Mouse (Mus musculus) monocyte, adult 5-6 weeks (primary cell): ENCODE measurements around the gene Fkbp15. TPM values are rescaled to one million over a fixed set of nuclear protein-coding genes. Genes with fewer than 3 reads are reported as not detected.
"Not testable (repeated sequence)": the region's sequence is repeated elsewhere in the genome, so short reads cannot be mapped to it uniquely, and the experiment has no call there.

ENCODE experiments used
- ATAC-seq: fragments of 153-309, 156-312 bp; replicated peaks from 2 replicates; pipeline ENCODE4 v1.8.0; 2017; ENCODE audit warnings: mild to moderate bottlenecking; ENCODE audit not compliant: low TSS enrichment, insufficient number of reproducible peaks, severe bottlenecking, poor library complexity, low FRiP score
- total RNA-seq: library from RNA; stranded (forward); fragments of 200-1000, 200-491, 200-594 nt; gene quantifications from 3 replicates; pipeline ENCODE4 v1.2.3, GENCODE M21; 2017

The Fkbp15 gene
- total RNA-seq, 1 experiment from 2014 or later: 94.1 TPM

- ATAC-seq: no peak
These were observed 67.7 kb downstream of the Fkbp15 start for GRCm38 (mm10) chr4:62292461-62293180.

- ATAC-seq: no peak
These were observed 69.4 kb downstream of the Fkbp15 start for GRCm38 (mm10) chr4:62290816-62291505.

GRCm38 (mm10) chr4:62289226-62289625 lies 71.1 kb downstream of the Fkbp15 start:
- ATAC-seq: no peak

- ATAC-seq: 0 out of 2 replicates have a peak, but pooled peaks have one; percentile 21
These were observed 73.1 kb downstream of the Fkbp15 start for GRCm38 (mm10) chr4:62286992-62287900.

- ATAC-seq: peak; percentile 37; the same call in 1 of the 2 replicates
These were observed 73.9 kb downstream of the Fkbp15 start for GRCm38 (mm10) chr4:62286257-62286991.

- ATAC-seq: no peak
These were observed 74.8 kb downstream of the Fkbp15 start for GRCm38 (mm10) chr4:62285576-62285975.

- ATAC-seq: no peak
These were observed 77.4 kb downstream of the Fkbp15 start for GRCm38 (mm10) chr4:62282969-62283368.

GRCm38 (mm10) chr4:62281319-62281718 lies 79.0 kb downstream of the Fkbp15 start:
- ATAC-seq: no peak

- ATAC-seq: no peak
These were observed 82.3 kb downstream of the Fkbp15 start for GRCm38 (mm10) chr4:62278081-62278480.

- no peak for ATAC-seq
These were observed 83.1 kb downstream of the Fkbp15 start for GRCm38 (mm10) chr4:62277222-62277621.

GRCm38 (mm10) chr4:62276642-62277041 lies 83.7 kb downstream of the Fkbp15 start:
- no peak for ATAC-seq

- no peak for ATAC-seq
These were observed 85.4 kb downstream of the Fkbp15 start for GRCm38 (mm10) chr4:62274841-62275536.

- ATAC-seq: no peak
These were observed 86.4 kb downstream of the Fkbp15 start for GRCm38 (mm10) chr4:62273916-62274315.

- no peak for ATAC-seq
These were observed 87.7 kb downstream of the Fkbp15 start for GRCm38 (mm10) chr4:62272696-62273095.

- ATAC-seq: no peak
These were observed 93.2 kb downstream of the Fkbp15 start for GRCm38 (mm10) chr4:62267101-62267500.

- ATAC-seq: not testable (repeated sequence)
These were observed 94.3 kb downstream of the Fkbp15 start for GRCm38 (mm10) chr4:62266016-62266415.

- no peak for ATAC-seq
These were observed 95.1 kb downstream of the Fkbp15 start for GRCm38 (mm10) chr4:62265154-62265836.
